Mouse (Mus musculus) skeletal muscle tissue, adult 2 months (tissue): ENCODE measurements at regions not wholly inside any gene's neighbourhood (a gene's known extent, or its start where the extent isn't known, plus 50 kb on each side); places are given as distances from the start of the nearest gene placed in this dataset.

ENCODE experiments used
- DNase-seq: peaks from one replicate; pipeline ENCODE4 v3.0.0-alpha.2; 2012; ENCODE audit warnings: low read depth, low spot score

DNA sequence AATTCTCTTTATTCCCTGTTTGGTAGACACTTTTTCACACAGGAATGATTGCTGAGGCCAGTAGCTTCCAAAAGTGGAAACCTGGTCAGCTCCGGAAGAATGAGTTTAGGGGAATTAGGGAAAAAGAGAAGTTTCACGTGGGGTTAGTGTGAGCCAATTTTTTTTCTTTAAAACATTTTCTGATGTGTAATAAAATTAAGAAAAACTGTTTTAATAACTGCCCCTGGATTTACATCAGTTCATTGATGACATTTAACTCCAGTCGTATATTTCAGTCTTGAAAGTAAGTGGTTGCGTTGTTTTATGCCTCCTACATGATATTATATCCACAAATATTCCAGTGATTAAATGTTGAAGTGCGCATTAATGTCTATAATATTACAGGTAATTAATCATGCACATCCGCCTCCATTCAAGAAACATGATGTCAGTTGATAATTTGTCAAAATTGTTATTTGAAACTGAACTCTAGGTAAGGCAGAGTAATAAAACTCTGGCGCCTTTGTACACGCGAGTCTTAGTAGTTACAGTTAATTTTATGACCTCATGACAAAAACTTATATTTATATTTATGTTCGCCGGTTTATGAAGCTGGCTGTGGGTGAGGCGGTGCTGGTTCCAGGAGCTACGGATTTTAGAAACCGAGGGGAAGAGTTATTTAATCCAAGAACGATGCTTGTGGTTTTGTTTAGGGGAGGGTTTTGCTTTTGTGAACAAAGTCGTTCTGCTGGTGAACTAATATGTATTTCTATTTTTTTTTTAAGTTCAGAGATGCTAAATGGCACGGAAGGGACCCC lies 252.5 kb upstream of the Nfe2l3 start:
- no peak for DNase-seq

- no peak for DNase-seq
Measured at GRCm38 (mm10) chr6:51180881-51181875, 251.3 kb upstream of the Nfe2l3 start.

DNA sequence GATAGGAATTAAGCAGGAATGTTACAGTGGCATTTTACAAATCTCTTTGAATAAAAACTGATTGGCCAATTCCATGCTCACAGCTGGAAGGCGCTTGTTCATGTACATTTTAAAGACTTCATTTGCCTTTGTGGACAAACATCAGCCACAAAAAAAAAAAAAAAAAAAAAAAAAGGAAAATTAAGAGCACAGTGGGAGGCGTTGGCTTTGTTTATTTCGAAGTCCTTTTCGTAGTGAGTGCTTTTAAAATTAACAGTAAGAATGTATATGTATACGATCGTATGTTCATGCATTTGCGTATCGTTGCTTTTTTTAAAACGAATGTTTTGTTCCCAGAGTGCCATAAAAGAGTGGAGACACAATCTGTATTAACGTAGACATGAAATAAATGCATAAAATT lies 250.6 kb upstream of the Nfe2l3 start:
- DNase-seq = no peak

GRCm38 (mm10) chr6:51182771-51183284 lies 249.6 kb upstream of the Nfe2l3 start:
- DNase-seq = no peak

- no peak for DNase-seq
Measured at GRCm38 (mm10) chr6:51183576-51184420, 248.7 kb upstream of the Nfe2l3 start.

GRCm38 (mm10) chr6:51184500-51184899 lies 248.0 kb upstream of the Nfe2l3 start:
- no peak for DNase-seq

GRCm38 (mm10) chr6:51185201-51185600 lies 247.3 kb upstream of the Nfe2l3 start:
- DNase-seq = no peak

GRCm38 (mm10) chr6:51189173-51189572 lies 243.3 kb upstream of the Nfe2l3 start:
- DNase-seq = no peak

DNA sequence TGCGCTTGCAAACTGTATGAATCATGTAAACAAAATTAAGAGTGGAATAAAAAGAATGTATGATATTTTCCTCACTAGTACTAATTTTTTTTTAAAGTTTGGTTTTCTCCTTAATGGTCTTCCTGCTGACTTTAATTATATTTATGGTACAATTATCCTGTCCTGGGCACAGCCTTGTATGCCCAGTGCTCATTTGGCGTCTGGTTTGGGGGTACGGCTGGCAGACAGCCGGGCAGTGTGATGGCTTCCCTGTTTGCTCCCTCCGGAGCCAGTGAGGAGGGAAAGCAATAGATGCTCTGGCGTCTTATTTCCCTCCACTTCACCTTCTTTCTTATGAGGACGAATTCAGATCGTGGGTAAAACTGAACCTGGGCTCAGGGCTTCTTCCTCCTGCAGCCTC lies 239.6 kb upstream of the Nfe2l3 start:
- no peak for DNase-seq

- DNase-seq = no peak
Measured at GRCm38 (mm10) chr6:51193356-51193755, 239.1 kb upstream of the Nfe2l3 start.

DNA sequence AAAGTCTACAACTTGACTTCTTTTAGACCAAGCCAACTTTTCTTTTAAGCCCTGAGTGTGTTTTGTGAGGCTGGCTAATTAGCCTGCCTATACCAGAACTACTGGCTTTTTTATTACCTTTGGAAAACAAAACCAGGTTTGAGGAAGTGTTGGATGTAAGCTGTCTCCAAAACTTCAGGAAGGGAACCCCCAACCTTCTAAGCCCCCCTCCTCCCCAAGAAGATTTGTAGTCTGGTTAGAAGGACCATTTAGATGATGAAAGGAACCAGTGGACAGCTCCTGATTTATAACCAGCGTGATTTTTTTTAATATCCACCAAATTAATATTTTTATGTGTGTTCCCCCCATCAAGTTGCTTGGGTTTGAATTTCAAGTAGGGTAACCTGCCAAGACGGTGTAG lies 236.1 kb upstream of the Nfe2l3 start:
- no peak for DNase-seq

DNA sequence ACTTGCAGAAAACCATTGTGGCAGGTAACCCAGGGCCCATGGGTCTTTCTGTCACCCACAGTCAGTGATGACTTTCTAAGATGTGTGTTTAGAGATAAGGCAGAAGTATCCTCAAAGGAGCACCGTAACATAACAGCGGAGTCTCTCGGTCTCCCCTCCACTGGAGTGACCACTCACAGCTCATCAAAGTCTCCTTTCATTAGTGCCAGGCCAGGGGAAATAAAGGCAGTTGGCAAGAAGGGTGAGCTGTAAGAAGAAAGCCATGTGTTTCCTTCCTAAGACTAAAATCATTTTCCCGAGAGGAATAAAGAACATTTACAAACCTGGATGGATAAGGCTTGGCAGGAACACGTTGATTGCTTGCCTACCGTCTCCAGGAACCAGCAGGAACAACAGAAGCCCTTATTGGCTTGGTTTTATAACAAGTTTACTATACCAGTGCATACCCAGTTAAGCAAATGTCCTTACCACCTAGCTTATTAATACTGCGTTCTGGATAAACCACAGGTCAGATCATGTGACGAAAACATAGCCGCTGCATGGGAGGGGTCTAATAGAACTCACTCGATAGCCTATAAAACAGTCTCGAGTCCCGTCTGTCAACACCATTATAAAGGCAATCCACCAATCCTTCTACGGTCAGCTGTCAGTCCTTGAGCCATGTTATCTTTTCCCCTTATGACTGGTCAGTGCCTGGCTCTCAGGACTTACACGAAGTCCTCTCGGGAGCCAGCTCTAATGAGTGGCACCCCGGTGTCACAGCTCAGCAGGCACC lies 235.3 kb upstream of the Nfe2l3 start:
- no peak for DNase-seq

DNA sequence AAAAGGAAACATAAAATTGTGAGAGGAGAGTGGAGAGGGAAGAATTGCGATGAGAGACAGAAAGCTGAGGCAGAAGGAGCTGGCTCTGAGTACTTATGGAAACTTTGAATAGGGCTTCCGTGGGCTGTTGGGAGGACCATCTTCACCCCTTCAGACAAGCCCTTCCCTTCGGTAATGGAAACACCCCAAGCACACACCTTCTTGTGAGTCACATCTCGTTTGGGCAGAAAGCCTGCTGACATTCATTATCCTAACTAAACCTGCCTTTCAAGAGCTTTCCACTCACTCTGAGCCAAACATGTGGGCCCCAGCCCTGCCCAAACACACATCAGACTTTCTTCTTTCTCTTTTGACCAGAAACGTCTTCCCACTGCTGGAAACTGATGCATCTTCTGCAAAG lies 232.3 kb upstream of the Nfe2l3 start:
- no peak for DNase-seq

GRCm38 (mm10) chr6:51200837-51201236 lies 231.6 kb upstream of the Nfe2l3 start:
- DNase-seq = no peak

GRCm38 (mm10) chr6:51204306-51204705 lies 228.2 kb upstream of the Nfe2l3 start:
- no peak for DNase-seq

GRCm38 (mm10) chr6:51205411-51205810 lies 227.1 kb upstream of the Nfe2l3 start:
- no peak for DNase-seq

DNA sequence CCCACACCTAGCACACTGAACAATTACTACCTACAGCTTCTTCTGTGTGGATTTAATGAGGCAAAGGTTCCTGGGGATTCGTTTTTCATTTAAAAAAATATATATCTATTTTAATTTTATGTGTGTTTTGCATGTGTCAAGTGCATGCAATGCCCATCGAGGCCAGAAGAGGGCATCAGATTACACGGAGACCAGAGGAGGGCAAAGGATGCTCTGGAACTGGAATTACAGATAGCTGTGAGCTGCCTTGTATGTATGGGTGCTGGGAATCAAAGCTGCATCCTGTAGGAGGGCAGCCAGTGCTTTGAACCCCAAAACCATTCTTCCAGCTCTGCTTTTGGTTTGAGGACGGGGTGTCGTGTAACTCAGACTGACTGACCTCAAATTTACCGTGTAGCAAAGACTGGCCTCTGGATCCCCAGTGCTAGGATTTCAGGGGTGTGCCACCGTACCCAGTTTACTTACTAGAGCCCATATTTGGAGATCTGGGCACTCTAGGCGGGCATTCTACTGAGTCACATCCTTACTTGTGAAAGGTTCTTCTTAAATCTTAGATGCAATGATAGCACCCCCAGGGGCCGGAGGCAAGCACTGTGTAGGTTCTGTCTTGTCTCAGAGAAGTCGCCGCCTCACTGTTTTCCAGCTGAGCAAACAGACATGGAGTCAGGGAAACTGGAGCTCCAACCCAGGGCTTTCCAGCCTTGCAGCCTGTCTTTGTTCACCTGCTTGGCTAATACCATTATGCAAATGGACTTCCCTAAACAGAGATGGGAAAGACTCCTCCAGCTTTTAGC lies 225.6 kb upstream of the Nfe2l3 start:
- peak; percentile 15 for DNase-seq

GRCm38 (mm10) chr6:51207587-51208361 lies 224.7 kb upstream of the Nfe2l3 start:
- DNase-seq = no peak
